Mouse (Mus musculus) spleen, adult 2 months (tissue): ENCODE results near the gene Clca3a1. TPM values are rescaled to one million over a fixed set of nuclear protein-coding genes. Genes with fewer than 3 reads are reported as not detected.
A peak's percentile ranks its signal among the peaks of the same experiment; 100 is the strongest.

ENCODE experiments used
- DNase-seq, 2 experiments: peaks; one replicate each; pipeline versions ENCODE4 v3.0.0 to v3.0.0-alpha.2; 2012 to 2021; ENCODE audit warnings: low spot score in 2 of 2, low read depth in 1 of 2
- H3K27ac ChIP-seq: fragments of 200-500 bp; 2 replicates; pipeline ENCODE4 v1.5.1; 2012; ENCODE audit warnings: low read length, inconsistent platforms; ENCODE audit not compliant: insufficient read depth
- H3K27me3 ChIP-seq: fragments of 200-500 bp; 2 replicates; pipeline ENCODE4 v1.6.1; 2012; ENCODE audit warnings: mild to moderate bottlenecking, moderate library complexity, low read length, inconsistent platforms; ENCODE audit not compliant: control insufficient read depth, insufficient read depth
- H3K36me3 ChIP-seq: fragments of 200-500 bp; 2 replicates; pipeline ENCODE4 v1.6.1; 2012; ENCODE audit warnings: mild to moderate bottlenecking, low read length, inconsistent platforms; ENCODE audit not compliant: control insufficient read depth, insufficient read depth
- H3K4me1 ChIP-seq: fragments of 200-500 bp; 2 replicates; pipeline ENCODE4 v1.6.1; 2011; ENCODE audit warnings: inconsistent platforms; ENCODE audit not compliant: control insufficient read depth, insufficient read depth, insufficient read length
- H3K4me3 ChIP-seq: fragments of 200-500 bp; 2 replicates; pipeline ENCODE4 v1.5.1; 2011; ENCODE audit warnings: mild to moderate bottlenecking, inconsistent platforms; ENCODE audit not compliant: insufficient read depth, insufficient read length; ENCODE audit errors: extremely low read depth
- CTCF ChIP-seq: fragments of 200-500 bp; IDR thresholded peaks from 2 replicates; pipeline ENCODE4 v1.5.1; 2011; ENCODE audit warnings: mild to moderate bottlenecking, inconsistent platforms; ENCODE audit not compliant: insufficient read depth, insufficient read length, insufficient replicate concordance; ENCODE audit errors: extremely low read depth
- POLR2A ChIP-seq: fragments of 200-500 bp; IDR thresholded peaks from 2 replicates; pipeline ENCODE4 v1.6.1; 2011; ENCODE audit warnings: low read depth, low read length, inconsistent platforms
- WGBS: fragments of 180-500 bp; shearing (Covaris S2); methylation state at CpG from one replicate; pipeline ENCODE4 v1.1.7; 2018; 5-methylcytosine and 5-hydroxymethylcytosine counted together
- polyA plus RNA-seq: library from polyadenylated mRNA; depleted of rRNA; stranded (reverse); fragments of >200 nt; gene quantifications from 2 replicates; pipeline ENCODE4 v1.2.3, GENCODE M21; 2012

Clca3a1 gene
- polyA plus RNA-seq, 1 experiment: 22.9 TPM

DNA sequence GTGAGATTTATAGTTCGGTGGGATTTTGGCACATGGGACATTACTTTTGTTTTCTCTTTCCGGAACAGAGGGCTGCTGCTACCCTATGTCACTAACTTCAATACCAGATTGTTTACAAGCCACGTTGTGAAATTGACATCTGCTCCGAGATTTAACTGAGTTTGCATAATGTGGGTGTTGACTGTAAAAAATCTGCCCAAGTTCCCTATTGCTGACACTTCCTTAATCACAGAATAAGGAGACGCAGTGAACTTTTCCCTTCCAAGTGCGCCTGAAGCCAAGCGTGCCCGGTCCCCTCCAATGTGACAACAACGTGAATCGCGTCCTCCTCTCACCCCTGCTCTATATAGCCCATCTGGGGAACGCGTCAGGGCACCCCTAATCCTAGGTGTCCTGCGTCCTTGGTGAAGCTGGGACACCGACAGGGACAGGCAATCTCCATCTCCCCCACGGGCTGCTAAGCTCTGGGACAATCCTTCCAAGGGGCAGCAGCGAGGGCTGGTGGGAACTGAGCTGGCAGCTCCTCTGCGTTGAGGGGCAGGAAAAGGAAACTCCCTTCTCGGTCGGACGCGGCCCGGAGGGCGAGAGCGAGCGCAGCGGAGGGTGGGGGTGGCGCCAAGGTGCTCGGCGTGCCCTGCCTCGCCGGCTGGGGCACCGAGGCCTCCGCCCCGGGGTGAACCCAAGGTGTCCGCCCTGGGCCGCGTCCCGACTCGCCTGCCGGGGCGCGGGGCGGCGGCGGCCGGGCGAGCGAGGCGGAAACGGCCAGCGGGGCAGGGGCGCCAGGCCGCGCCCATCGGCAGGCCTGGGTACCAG lies 41.5 kb downstream of the Clca3a1 start:
- Histone ChIP-seq H3K27ac (peak overlapping the region; percentile 98), H3K27me3 (no peaks in the 10 kb centered on the region), H3K4me3 (peak overlapping the region; percentile 96), H3K4me1 (peaks cover 14% of the 10 kb centered on the region), H3K36me3 (no peaks in the 10 kb centered on the region)
- DNase-seq: peak; percentile 60 to 69
- TF ChIP-seq CTCF: no peak
- TF ChIP-seq POLR2A: peak; percentile 34; the same call in 1 of the 2 replicates
- under 1% methylated on average over 37 of the region's 56 CpGs for WGBS

DNA sequence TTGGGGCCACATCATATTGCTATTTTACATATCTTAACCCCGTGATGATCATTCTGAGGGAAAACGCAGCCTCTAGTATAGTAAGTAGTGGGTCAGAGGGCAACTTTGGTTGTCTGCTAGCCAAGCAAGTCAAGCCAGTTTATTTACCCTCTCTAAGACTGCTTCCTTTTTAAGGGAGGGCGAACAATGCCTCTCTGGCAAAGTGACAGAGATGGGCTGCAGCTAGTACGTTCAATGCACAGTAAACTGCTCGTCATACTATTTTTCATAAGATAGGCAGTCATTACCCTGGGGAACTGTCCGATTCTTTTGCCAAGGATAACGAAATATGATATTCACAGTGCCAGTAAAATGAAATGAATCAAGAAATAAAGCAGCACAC lies 42.1 kb downstream of the Clca3a1 start:
- 7% methylated on average over 7 of the region's 7 CpGs for WGBS
- no peak for DNase-seq
- no peak for TF ChIP-seq POLR2A
- TF ChIP-seq CTCF: no peak
- Histone ChIP-seq H3K27ac (peak overlapping the region; percentile 53; the same call in 1 of the 2 replicates), H3K4me1 (peaks cover 16% of the 10 kb centered on the region), H3K27me3 (no peaks in the 10 kb centered on the region), H3K4me3 (peak overlapping the region; percentile 96), H3K36me3 (peaks cover 2% of the 10 kb centered on the region; the same call in 1 of the 2 replicates)

DNA sequence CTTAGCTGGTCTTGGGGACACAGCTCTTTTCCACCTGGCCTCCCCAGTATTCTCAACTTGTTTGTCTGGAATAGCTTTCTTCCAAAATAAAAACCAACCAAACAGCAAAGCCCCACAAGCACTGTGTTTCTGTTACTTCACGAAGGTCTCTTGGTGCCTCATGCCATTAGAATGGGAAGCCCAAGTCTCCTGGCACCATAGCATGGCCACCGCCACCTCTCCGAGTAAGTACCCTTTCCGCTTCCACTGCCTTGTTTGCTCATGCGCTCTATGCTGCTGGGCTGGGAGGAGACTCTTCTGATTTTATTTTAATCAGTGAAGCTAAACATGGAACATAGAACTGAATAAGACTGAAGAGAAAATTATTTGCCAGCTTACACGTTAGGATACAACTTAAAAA lies 42.9 kb downstream of the Clca3a1 start:
- WGBS: 82% methylated on average over 6 of the region's 6 CpGs
- Histone ChIP-seq H3K27me3 (no peaks in the 10 kb centered on the region), H3K4me3 (no peak overlapping the region), H3K4me1 (peaks cover 16% of the 10 kb centered on the region), H3K27ac (no peak overlapping the region; the same call in 1 of the 2 replicates), H3K36me3 (peaks cover 2% of the 10 kb centered on the region; the same call in 1 of the 2 replicates)
- no peak for DNase-seq
- TF ChIP-seq POLR2A: no peak
- TF ChIP-seq CTCF: no peak

DNA sequence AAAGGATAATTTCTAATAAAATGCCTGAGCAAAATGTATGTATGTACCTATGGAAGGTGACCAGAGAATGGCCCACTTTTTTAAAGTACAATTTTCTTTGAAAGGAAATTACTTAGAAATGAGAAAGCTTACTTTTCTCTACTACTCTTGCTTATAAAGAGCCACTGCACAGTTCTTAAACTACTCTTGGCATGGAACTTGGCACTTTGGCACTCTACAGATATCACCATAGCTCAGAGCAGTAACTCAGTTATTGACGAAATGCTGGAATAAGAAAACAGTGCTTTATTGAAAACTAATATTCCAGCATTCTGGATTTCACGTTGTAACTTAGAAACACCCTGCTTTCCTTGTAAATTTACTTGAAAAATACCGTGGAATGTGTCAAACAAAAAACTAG lies 43.7 kb downstream of the Clca3a1 start:
- Histone ChIP-seq H3K4me3 (no peak overlapping the region), H3K36me3 (peaks cover 5% of the 10 kb centered on the region), H3K27ac (no peak overlapping the region), H3K27me3 (no peaks in the 10 kb centered on the region), H3K4me1 (peaks cover 16% of the 10 kb centered on the region)
- 87% methylated on average over 3 of the region's 3 CpGs for WGBS
- TF ChIP-seq POLR2A: no peak
- TF ChIP-seq CTCF: no peak
- DNase-seq: no peak

DNA sequence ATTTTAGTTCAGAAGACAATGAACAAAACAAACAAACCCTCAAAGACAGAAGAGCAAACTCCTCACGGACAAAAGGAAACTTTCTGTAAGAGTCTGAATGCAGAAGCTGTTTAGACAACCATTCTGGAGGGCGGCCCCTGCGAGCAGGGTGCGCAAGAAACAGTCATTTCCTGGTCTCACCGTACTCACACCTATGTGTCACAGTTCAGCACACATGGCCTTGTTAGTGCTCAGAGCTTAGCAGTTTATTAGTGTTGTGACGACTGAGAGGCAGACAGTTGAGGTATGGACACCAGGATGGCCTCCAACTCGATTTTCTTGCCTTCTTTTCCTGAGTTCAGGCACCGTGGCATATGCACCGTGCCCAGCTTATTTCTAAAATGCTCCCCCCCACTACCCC lies 44.9 kb downstream of the Clca3a1 start:
- 26% methylated on average over 9 of the region's 9 CpGs for WGBS
- peaks cover 11% of the 10 kb centered on the region for H3K36me3 ChIP-seq
- H3K27ac ChIP-seq: peak overlapping the region; percentile 64
- H3K4me3 ChIP-seq: no peak overlapping the region
- no peaks in the 10 kb centered on the region for H3K27me3 ChIP-seq
- peak in 1 of 2 experiments; percentile 49 for DNase-seq
- peaks cover 16% of the 10 kb centered on the region for H3K4me1 ChIP-seq
- TF ChIP-seq CTCF (no peak), POLR2A (no peak)

DNA sequence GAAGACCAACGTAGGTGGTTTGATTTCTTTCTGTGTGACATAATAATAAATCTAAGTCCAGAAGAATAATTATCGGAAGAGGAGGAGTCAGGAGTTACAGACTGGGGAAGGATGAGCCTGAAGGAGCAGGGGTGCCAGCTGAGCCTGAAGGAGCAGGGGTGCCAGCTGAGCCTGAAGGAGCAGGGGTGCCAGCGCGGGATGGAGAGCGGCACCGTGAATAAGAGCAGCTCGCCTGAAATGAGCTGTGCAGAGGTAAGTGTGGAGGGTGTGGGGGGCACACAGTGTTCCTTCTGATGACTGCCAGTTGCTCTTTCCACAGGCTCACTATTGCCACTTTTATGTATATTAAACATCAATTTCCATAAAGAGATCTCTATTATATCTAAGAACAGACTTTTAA lies 45.7 kb downstream of the Clca3a1 start:
- H3K27ac ChIP-seq: no peak overlapping the region
- H3K4me3 ChIP-seq: no peak overlapping the region
- H3K36me3 ChIP-seq: peaks cover 12% of the 10 kb centered on the region
- 83% methylated on average over 7 of the region's 7 CpGs for WGBS
- peaks cover 13% of the 10 kb centered on the region for H3K4me1 ChIP-seq
- DNase-seq: no peak
- no peak for TF ChIP-seq POLR2A
- no peak for TF ChIP-seq CTCF
- no peaks in the 10 kb centered on the region for H3K27me3 ChIP-seq

DNA sequence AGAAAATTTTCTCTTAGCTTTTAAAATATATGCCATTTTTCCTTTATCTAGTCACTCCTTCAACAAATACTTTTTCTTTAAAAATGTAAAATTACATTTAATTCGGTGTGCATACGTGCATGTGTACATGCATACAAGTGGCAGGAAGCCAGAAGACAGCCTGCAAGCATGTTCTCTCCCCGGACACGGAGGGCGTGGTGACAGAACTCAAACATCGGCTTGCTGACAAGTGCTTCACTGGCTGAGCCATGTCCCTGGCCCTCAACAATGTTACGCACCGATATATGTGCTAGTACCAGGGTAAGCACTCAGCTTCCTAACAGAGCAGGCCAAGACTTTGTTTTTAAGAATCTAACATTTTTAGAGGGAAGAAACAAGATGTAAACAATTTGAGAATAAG lies 46.2 kb downstream of the Clca3a1 start:
- H3K27ac ChIP-seq: no peak overlapping the region
- no peak for DNase-seq
- 78% methylated on average over 8 of the region's 8 CpGs for WGBS
- no peaks in the 10 kb centered on the region for H3K27me3 ChIP-seq
- TF ChIP-seq POLR2A: no peak
- no peak for TF ChIP-seq CTCF
- peaks cover 13% of the 10 kb centered on the region for H3K4me1 ChIP-seq
- H3K4me3 ChIP-seq: no peak overlapping the region
- peaks cover 14% of the 10 kb centered on the region for H3K36me3 ChIP-seq
